Mouse (Mus musculus) right cerebral cortex, postnatal 4 days (tissue): ENCODE measurements around the gene Ubqln1.

Experiments used
- DNase-seq: peaks from one replicate; pipeline ENCODE4 v3.0.0-alpha.2; 2022

Ubqln1 gene

GRCm38 (mm10) chr13:58197981-58198640, 17.3 kb downstream of the Ubqln1 start:
- DNase-seq, result no peak

GRCm38 (mm10) chr13:58197211-58197610, 18.2 kb downstream of the Ubqln1 start:
- no peak for DNase-seq

DNA sequence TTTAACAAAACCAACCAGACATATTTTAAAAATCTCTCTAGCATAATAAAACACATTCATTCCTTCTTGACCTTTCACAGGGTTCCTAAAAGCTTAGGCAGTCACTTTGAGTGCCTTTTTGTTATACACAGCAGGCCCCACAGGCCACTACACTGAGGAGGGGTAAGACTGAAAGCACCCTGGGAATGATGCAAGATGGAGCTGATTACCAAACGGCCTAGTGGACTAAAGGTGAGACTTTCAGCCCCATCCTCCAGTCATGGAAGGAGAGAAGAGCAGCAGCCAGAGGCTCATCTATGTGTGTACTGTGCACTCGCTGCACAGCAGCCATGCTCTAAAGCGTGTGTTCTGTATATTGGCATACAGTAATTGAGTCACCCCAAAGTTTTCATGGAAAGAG, 20.5 kb downstream of the Ubqln1 start:
- no peak for DNase-seq

DNA sequence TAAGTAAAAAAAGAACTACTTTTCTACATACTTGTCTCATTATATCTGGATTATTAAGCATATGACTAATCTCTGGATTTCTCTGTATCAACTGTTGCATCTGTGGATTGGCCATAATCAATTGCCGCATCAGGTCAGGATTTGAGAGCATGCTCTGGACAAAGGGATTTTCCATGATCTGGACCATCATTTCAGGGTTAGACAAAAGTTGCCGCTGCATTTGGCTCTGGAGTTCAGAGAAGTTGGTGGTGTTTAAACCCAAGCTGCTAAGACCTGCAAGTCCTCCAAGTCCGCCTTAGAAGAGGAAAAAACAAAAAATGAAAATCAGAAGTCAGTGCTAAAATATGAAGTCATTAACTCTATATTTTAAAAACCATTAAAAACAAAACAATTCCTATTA, 22.2 kb downstream of the Ubqln1 start:
- DNase-seq, result no peak

DNA sequence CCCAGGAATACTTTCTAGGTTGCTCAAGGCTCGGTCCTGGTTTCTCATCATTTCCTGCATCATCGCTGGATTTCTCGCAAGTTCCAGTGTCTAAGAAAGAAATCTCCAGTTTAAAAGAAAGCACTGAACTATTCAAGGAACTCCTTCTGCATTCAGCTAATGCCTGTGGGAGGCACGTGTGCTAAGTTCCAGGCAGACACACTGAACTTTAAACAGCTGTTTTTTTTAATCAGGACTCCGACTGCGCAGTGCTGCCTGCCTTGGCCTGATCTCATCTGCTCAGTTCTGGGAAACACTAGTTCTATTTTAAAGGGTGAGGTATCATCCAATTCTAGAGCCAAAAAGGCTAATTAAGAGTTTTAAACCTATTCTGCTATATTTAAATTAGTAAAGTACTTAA, 23.3 kb downstream of the Ubqln1 start:
- DNase-seq, result no peak

GRCm38 (mm10) chr13:58191516-58191915, 23.9 kb downstream of the Ubqln1 start:
- no peak for DNase-seq

GRCm38 (mm10) chr13:58189473-58189872, 26.0 kb downstream of the Ubqln1 start:
- DNase-seq, result no peak

- DNase-seq, result peak; percentile 91
These were observed 27.0 kb downstream of the Ubqln1 start for GRCm38 (mm10) chr13:58188412-58188811.

DNA sequence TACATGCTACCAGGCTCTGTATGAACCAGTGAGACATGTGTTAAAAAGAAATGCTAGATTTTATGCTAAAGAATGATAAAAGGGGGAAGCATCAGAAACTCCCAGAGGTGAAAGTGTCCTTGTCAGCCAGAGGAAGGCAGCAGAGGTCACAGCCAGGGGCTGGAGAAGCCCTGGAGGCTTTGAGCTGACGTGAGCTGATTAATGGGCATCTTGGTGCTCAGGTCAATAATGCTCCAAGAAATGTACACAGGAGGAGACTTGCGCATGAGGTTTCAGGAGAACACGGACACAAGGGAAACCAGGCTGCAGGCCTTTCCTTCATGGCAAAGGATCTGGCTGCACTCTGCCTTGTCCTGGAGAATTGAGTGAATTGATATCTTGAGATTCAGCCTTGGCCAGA, 27.7 kb downstream of the Ubqln1 start:
- no peak for DNase-seq

GRCm38 (mm10) chr13:58186281-58186680, 29.2 kb downstream of the Ubqln1 start:
- no peak for DNase-seq

DNA sequence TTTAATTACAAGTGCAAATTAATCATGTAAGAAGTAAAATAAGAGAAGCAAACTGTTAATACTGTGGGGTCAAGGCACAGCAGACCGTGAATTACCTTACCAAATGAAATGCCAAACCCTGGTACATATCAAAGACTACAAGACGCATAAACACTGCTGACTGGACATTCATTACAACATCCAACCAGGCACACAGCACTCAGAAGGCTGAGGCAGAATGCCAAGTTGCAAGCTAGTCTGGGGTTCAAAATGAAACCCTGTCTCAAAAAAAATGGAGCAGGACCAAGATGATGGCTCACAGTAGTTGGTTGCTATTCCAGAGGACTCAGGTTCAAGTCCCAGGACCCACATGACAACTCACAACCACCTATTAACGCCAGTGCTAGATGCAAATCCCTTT, 31.3 kb downstream of the Ubqln1 start:
- no peak for DNase-seq

DNA sequence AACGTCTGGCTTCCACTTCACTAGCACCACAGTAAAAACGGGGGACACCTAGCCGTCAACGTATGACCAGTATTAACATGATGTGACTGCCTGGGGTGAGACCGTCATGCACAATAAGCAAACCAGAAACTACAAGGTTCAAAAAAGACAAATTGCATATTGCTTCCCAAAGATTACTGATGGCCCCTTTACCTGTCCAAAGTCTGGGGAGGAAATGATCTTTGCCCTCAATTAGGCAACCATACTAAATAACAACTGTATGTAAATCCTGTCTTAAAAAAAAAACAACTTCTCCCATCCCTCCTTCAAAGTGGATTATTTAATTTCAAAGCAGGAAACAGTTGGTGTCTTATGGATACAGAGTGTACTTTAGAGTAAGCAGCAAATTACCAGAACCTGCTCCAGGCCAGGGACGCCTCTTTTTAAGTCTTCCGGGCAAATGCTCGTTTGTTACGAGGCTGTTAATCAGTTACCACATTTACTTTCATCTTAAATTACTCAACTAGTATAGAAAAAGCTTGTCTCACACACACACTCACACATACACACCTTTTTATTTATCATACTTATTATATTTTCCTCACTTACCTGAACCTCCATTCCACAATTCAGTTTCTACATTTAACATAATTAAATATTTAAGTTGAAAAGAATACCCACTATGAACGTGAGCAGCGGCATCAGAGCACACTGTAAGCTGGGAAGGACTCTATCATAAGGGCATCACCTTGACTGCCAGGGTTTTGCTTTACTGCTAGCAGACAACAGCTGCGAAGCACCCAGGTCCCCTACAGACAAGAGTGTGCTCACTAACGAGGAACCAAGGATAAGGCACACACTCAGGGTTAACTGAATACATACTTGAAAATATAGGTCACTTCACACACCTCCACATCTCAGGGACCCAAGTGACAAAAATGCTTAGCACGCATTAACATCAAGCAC, 33.6 kb downstream of the Ubqln1 start:
- no peak for DNase-seq

GRCm38 (mm10) chr13:58177511-58178208, 37.8 kb downstream of the Ubqln1 start:
- DNase-seq, result peak; percentile 100

DNA sequence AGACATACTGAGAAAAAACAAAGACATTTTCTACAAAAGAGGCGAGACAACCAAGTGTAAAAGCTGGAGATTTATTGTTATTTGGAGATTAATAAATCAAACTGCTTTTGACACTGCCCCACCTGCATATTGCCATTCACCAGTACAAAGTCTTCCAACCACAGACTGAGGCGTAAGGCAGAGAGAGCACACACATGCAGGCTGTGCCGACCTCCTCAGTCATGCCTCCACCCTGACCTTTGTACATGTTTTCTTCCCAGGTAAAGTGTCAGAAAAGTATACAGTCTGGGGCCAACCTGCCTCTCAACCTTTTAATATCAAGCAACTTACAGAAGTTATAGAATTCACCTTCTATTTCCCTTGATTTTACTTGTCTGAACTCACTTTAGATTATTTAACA, 39.3 kb downstream of the Ubqln1 start:
- DNase-seq, result no peak

- DNase-seq, result no peak
These were observed 47.3 kb downstream of the Ubqln1 start for GRCm38 (mm10) chr13:58168119-58168518.

- no peak for DNase-seq
These were observed 52.1 kb downstream of the Ubqln1 start for GRCm38 (mm10) chr13:58163343-58163742.

DNA sequence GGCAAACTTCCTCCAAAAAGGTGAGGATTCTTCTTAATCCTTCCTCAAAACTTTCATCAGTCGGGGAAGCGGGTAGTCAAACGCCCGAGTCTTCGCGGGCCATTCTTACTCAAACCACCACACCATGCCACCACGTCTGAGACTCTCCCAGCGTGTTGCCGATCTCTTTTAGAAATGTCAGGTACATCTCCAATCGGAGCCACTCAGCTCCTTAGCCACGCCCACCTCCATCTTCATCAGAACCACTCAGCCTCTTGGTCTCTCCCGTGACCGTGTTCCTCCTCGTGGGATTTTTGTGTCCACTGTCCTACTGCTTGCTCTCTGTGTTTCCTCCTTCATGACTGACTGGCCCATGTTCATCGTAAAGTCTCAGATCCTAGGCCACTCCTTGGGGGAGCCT, 54.7 kb downstream of the Ubqln1 start:
- DNase-seq, result no peak

- peak; percentile 94 for DNase-seq
These were observed 57.1 kb downstream of the Ubqln1 start for GRCm38 (mm10) chr13:58158099-58158912.

GRCm38 (mm10) chr13:58157447-58158098, 57.9 kb downstream of the Ubqln1 start, which contains the start of gene Idnk:
Idnk (plus strand) TSS chr13:58157649.
- peak; percentile 76 for DNase-seq

- no peak for DNase-seq
These were observed 58.4 kb downstream of the Ubqln1 start for GRCm38 (mm10) chr13:58157036-58157435.

DNA sequence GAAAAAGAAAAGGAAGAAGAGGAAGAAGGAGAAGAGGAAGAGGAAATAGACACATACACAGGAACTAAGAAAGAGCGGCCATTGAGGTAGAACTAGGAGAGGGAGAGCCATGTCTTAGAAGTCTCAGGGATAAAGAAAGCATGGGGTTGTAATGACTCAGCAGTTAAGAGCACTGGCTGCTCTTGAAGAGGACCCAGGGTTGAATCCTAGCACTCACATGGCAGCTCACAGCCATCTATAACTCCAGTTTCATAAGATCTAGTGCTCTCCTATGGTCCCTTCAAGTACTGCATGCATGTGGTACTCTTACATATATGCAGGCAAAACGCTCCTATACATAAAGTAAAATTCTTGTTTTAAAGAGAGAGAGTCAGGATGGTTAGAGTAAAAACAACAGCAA, 59.4 kb downstream of the Ubqln1 start:
- DNase-seq, result no peak

DNA sequence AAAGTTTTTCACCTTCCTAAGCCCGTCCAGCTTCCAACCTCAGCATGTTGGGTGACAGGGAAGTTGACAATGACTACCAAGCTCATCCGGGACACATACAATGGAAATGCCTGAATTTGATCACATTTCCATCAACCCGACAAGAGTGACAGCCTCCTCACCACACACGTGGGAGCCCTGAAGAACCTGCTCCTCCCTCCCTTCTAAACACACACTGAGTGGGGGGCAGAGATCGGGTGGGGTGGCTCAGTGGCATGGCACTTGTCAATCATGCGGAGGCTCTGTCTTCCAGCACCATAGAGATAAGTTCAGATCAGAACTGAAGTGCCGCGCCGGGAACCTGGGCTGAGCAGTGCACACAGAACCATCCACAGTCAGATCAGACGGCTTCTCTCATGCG, 65.0 kb downstream of the Ubqln1 start:
- DNase-seq, result no peak
